Mouse (Mus musculus) C2C12 (cell line): ENCODE data around the gene Lrch3. TPM values are rescaled to one million over a fixed set of nuclear protein-coding genes. Genes with fewer than 3 reads are reported as not detected.

Experiments
- H3K27me3 ChIP-seq: one replicate; pipeline ENCODE4 v1.6.1; 2011; ENCODE audit not compliant: control insufficient read depth, insufficient read depth, insufficient read length
- H3K36me3 ChIP-seq: one replicate; pipeline ENCODE4 v1.6.1; 2011; ENCODE audit not compliant: control insufficient read depth, insufficient read depth
- H3K4me3 ChIP-seq: one replicate; pipeline ENCODE4 v1.5.1; 2011; ENCODE audit warnings: mild to moderate bottlenecking, control low read depth; ENCODE audit not compliant: poor library complexity, insufficient read depth, severe bottlenecking
- H3K79me2 ChIP-seq: one replicate; pipeline ENCODE4 v1.6.1; 2011; ENCODE audit not compliant: control insufficient read depth, insufficient read depth
- H3K79me3 ChIP-seq: one replicate; pipeline ENCODE4 v1.6.1; 2011; ENCODE audit warnings: low read depth, control low read depth
- H3ac ChIP-seq: one replicate; pipeline ENCODE3; 2011; ENCODE audit warnings: low read depth; ENCODE audit not compliant: control insufficient read depth, insufficient read length
- CEBPB ChIP-seq: IDR thresholded peaks from one replicate; pipeline ENCODE4 v1.6.1; 2011; ENCODE audit warnings: low read depth, mild to moderate bottlenecking, control low read depth, moderate library complexity
- CTCF ChIP-seq: IDR thresholded peaks from one replicate; pipeline ENCODE4 v1.5.1; 2011; ENCODE audit not compliant: control insufficient read depth, insufficient read depth, insufficient read length
- FOSL1 ChIP-seq: IDR thresholded peaks from one replicate; pipeline ENCODE4 v1.8.0; 2011; ENCODE audit warnings: mild to moderate bottlenecking, low read length; ENCODE audit not compliant: poor library complexity, insufficient read depth, severe bottlenecking
- MAX ChIP-seq: IDR thresholded peaks from one replicate; pipeline ENCODE4 v1.6.1; 2011; ENCODE audit warnings: mild to moderate bottlenecking, control low read depth
- MYOD1 ChIP-seq: IDR thresholded peaks from one replicate; pipeline ENCODE4 v1.6.1; 2011; ENCODE audit warnings: low read depth; ENCODE audit not compliant: control insufficient read depth, insufficient read length
- MYOG ChIP-seq: IDR thresholded peaks from one replicate; pipeline ENCODE4 v1.6.1; 2011; ENCODE audit not compliant: control insufficient read depth, insufficient read length; ENCODE audit errors: extremely low read depth
- USF1 ChIP-seq: IDR thresholded peaks from one replicate; pipeline ENCODE4 v1.6.1; 2011; ENCODE audit warnings: low read depth, mild to moderate bottlenecking, control low read depth, moderate library complexity
- polyA plus RNA-seq: library from polyadenylated mRNA; unstranded; fragments of >200 nt; fragmentation: generic; extraction: Trizol; gene quantifications from one replicate; pipeline ENCODE4 v1.2.1, GENCODE M21; 2012; ENCODE audit warnings: missing spikeins

The Lrch3 gene
- polyA plus RNA-seq, 1 experiment, result 6.7 TPM

GRCm38 (mm10) chr16:32953806-32954205 lies 39.9 kb downstream of the Lrch3 start:
- Histone ChIP-seq H3K36me3 (peaks cover 31% of the 10 kb centered on the region), H3K27me3 (no peaks in the 10 kb centered on the region), H3K4me3 (no peak overlapping the region), H3K79me3 (peaks cover 3% of the 10 kb centered on the region), H3ac (no peak overlapping the region), H3K79me2 (peaks cover 21% of the 10 kb centered on the region)
- no peak for TF ChIP-seq CTCF

GRCm38 (mm10) chr16:32954304-32954703 lies 40.4 kb downstream of the Lrch3 start:
- peaks cover 3% of the 10 kb centered on the region for H3K79me3 ChIP-seq
- no peak overlapping the region for H3ac ChIP-seq
- no peak overlapping the region for H3K4me3 ChIP-seq
- H3K27me3 ChIP-seq, result no peaks in the 10 kb centered on the region
- TF ChIP-seq MAX (no peak), MYOG (no peak), MYOD1 (no peak), CTCF (no peak), CEBPB (no peak), FOSL1 (no peak), USF1 (no peak)
- H3K36me3 ChIP-seq, result peaks cover 32% of the 10 kb centered on the region
- H3K79me2 ChIP-seq, result peaks cover 19% of the 10 kb centered on the region

- Histone ChIP-seq H3K36me3 (peaks cover 41% of the 10 kb centered on the region), H3ac (no peak overlapping the region), H3K79me2 (no peaks in the 10 kb centered on the region), H3K27me3 (no peaks in the 10 kb centered on the region), H3K4me3 (no peak overlapping the region), H3K79me3 (no peaks in the 10 kb centered on the region)
- TF ChIP-seq MAX, result no peak
- no peak for TF ChIP-seq MYOG
- TF ChIP-seq MYOD1, result no peak
- no peak for TF ChIP-seq USF1
- no peak for TF ChIP-seq CEBPB
- no peak for TF ChIP-seq FOSL1
- TF ChIP-seq CTCF, result no peak
Observed at GRCm38 (mm10) chr16:32956889-32957288, 43.0 kb downstream of the Lrch3 start.

GRCm38 (mm10) chr16:32972535-32972934 lies 58.6 kb downstream of the Lrch3 start:
- Histone ChIP-seq H3K27me3 (no peaks in the 10 kb centered on the region), H3K36me3 (peaks cover 6% of the 10 kb centered on the region), H3K4me3 (no peak overlapping the region), H3ac (no peak overlapping the region), H3K79me3 (peaks cover 2% of the 10 kb centered on the region), H3K79me2 (no peaks in the 10 kb centered on the region)
- no peak for TF ChIP-seq CTCF
- no peak for TF ChIP-seq MAX
- no peak for TF ChIP-seq CEBPB

- Histone ChIP-seq H3K79me2 (no peaks in the 10 kb centered on the region), H3K27me3 (no peaks in the 10 kb centered on the region), H3K79me3 (peaks cover 2% of the 10 kb centered on the region), H3K4me3 (no peak overlapping the region), H3K36me3 (peaks cover 9% of the 10 kb centered on the region), H3ac (no peak overlapping the region)
- TF ChIP-seq CTCF (no peak), FOSL1 (no peak), MYOD1 (no peak), MYOG (no peak), MAX (no peak), CEBPB (no peak), USF1 (no peak)
Observed at GRCm38 (mm10) chr16:32973047-32973446, 59.1 kb downstream of the Lrch3 start.

- no peaks in the 10 kb centered on the region for H3K79me2 ChIP-seq
- H3ac ChIP-seq, result no peak overlapping the region
- no peaks in the 10 kb centered on the region for H3K27me3 ChIP-seq
- TF ChIP-seq MYOD1 (no peak), USF1 (no peak), MAX (no peak), CTCF (no peak), CEBPB (no peak), FOSL1 (no peak), MYOG (no peak)
- H3K79me3 ChIP-seq, result no peaks in the 10 kb centered on the region
- no peak overlapping the region for H3K4me3 ChIP-seq
- peaks cover 33% of the 10 kb centered on the region for H3K36me3 ChIP-seq
Observed at GRCm38 (mm10) chr16:32980227-32980626, 66.3 kb downstream of the Lrch3 start.
